Mouse (Mus musculus) hindbrain, embryonic 14.5 days (tissue): ENCODE data around the gene Zcchc24. TPM values are rescaled to one million over a fixed set of nuclear protein-coding genes. Genes with fewer than 3 reads are reported as not detected.
A peak's percentile ranks its signal among the peaks of the same experiment; 100 is the strongest.

Experiments
- ATAC-seq: fragments of 200-750 bp; cut with Nextera tagmentation; 2 replicates; pipeline ENCODE4 v1.8.0; 2017; ENCODE audit warnings: moderate number of reproducible peaks, mild to moderate bottlenecking, moderate TSS enrichment, moderate library complexity; ENCODE audit not compliant: low FRiP score
- DNase-seq: peaks from one replicate; pipeline ENCODE4 v3.0.0-alpha.2; 2015; ENCODE audit warnings: low spot score
- H3K27ac ChIP-seq: fragments of 300-500 bp; sonication (generic); 2 replicates; pipeline ENCODE4 v1.5.1; 2014; ENCODE audit warnings: mild to moderate bottlenecking, moderate library complexity
- H3K27me3 ChIP-seq: fragments of 300-500 bp; sonication (generic); 2 replicates; pipeline ENCODE4 v1.6.1; 2014; ENCODE audit warnings: mild to moderate bottlenecking, low read length, mixed read lengths; ENCODE audit not compliant: control insufficient read depth, insufficient read depth
- H3K36me3 ChIP-seq: fragments of 300-500 bp; sonication (generic); replicated peaks from 2 replicates; pipeline ENCODE4 v1.6.1; 2014; ENCODE audit not compliant: control insufficient read depth, insufficient read depth
- H3K4me1 ChIP-seq: fragments of 300-500 bp; sonication (generic); replicated peaks from 2 replicates; pipeline ENCODE4 v1.6.1; 2014; ENCODE audit warnings: antibody characterized with exemption, low read length, mixed read lengths; ENCODE audit not compliant: control insufficient read depth, insufficient read depth
- H3K4me2 ChIP-seq: fragments of 300-500 bp; sonication (generic); replicated peaks from 2 replicates; pipeline ENCODE4 v1.6.1; 2014; ENCODE audit warnings: mild to moderate bottlenecking, moderate library complexity
- H3K4me3 ChIP-seq: fragments of 300-500 bp; sonication (generic); replicated peaks from 2 replicates; pipeline ENCODE4 v1.5.1; 2014; ENCODE audit warnings: mild to moderate bottlenecking, low read length
- H3K9ac ChIP-seq: fragments of 300-500 bp; sonication (generic); 2 replicates; pipeline ENCODE4 v1.6.1; 2014
- H3K9me3 ChIP-seq: fragments of 300-500 bp; sonication (generic); 2 replicates; pipeline ENCODE4 v1.6.1; 2016; ENCODE audit warnings: low read length; ENCODE audit not compliant: control insufficient read depth
- WGBS: fragments of 180-500 bp; shearing (Covaris S2); extraction: QIAGEN DNeasy Blood & Tissue Kit; methylation state at CpG from one replicate; pipeline ENCODE4 v1.1.7; 2014; 5-methylcytosine and 5-hydroxymethylcytosine counted together
- polyA plus RNA-seq: library from polyadenylated mRNA; unstranded; fragments of >200 nt; fragmentation: Nextera tagmentation; extraction: Ambion mirVana; gene quantifications from 2 replicates; pipeline ENCODE4 v1.2.1, GENCODE M21; 2014

Gene Zcchc24
- polyA plus RNA-seq, 1 experiment from 2014 or later = 18.5 TPM

DNA sequence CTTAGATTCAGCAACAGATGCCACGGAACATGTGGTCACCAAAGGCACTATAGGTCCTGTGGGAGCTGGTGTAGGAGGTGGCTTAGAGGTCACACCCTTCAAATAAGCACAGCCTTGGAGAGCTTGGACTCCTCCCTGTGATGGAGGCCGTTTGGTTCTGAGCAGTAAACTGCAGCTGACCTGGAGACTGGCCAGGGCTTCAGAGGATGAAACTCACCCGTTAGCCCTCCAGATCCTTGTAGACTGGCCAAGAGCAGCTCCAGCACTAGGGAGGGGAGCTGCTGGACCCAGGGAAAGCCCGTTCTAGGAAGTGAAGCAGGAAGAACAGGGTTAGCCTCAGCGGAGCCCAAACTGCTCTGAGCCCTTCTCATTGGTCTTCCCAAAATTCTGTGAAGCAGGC lies 18.1 kb upstream of the Zcchc24 start:
- WGBS = 65% methylated on average over 5 of the region's 5 CpGs
- DNase-seq = no peak
- Histone ChIP-seq H3K36me3 (no peaks in the 10 kb centered on the region), H3K4me1 (no peaks in the 10 kb centered on the region), H3K9ac (no peak overlapping the region), H3K4me2 (no peak overlapping the region), H3K27ac (no peak overlapping the region), H3K9me3 (no peaks in the 10 kb centered on the region), H3K27me3 (no peaks in the 10 kb centered on the region), H3K4me3 (no peak overlapping the region)
- no peak for ATAC-seq

GRCm38 (mm10) chr14:25785210-25785609 lies 16.4 kb upstream of the Zcchc24 start:
- H3K4me1 ChIP-seq = no peaks in the 10 kb centered on the region
- 90% methylated on average over 4 of the region's 4 CpGs for WGBS
- ATAC-seq (no peak), DNase-seq (no peak)
- H3K9me3 ChIP-seq = no peaks in the 10 kb centered on the region
- no peak overlapping the region for H3K27ac ChIP-seq
- H3K36me3 ChIP-seq = no peaks in the 10 kb centered on the region
- no peaks in the 10 kb centered on the region for H3K27me3 ChIP-seq
- no peak overlapping the region for H3K4me3 ChIP-seq
- no peak overlapping the region for H3K9ac ChIP-seq
- no peak overlapping the region for H3K4me2 ChIP-seq

GRCm38 (mm10) chr14:25783220-25783619 lies 14.4 kb upstream of the Zcchc24 start:
- H3K4me3 ChIP-seq = no peak overlapping the region
- H3K4me2 ChIP-seq = no peak overlapping the region
- no peaks in the 10 kb centered on the region for H3K9me3 ChIP-seq
- H3K36me3 ChIP-seq = no peaks in the 10 kb centered on the region
- 62% methylated on average over 7 of the region's 7 CpGs for WGBS
- no peak overlapping the region for H3K9ac ChIP-seq
- no peak for ATAC-seq
- no peaks in the 10 kb centered on the region for H3K27me3 ChIP-seq
- H3K4me1 ChIP-seq = no peaks in the 10 kb centered on the region
- no peak overlapping the region for H3K27ac ChIP-seq
- DNase-seq = no peak

GRCm38 (mm10) chr14:25780601-25781000 lies 11.8 kb upstream of the Zcchc24 start:
- Histone ChIP-seq H3K27me3 (no peaks in the 10 kb centered on the region), H3K4me1 (no peaks in the 10 kb centered on the region), H3K27ac (no peak overlapping the region), H3K36me3 (no peaks in the 10 kb centered on the region), H3K4me2 (no peak overlapping the region), H3K9ac (no peak overlapping the region), H3K4me3 (no peak overlapping the region), H3K9me3 (no peaks in the 10 kb centered on the region)
- DNase-seq (no peak), ATAC-seq (no peak)
- 75% methylated on average over 11 of the region's 11 CpGs for WGBS

DNA sequence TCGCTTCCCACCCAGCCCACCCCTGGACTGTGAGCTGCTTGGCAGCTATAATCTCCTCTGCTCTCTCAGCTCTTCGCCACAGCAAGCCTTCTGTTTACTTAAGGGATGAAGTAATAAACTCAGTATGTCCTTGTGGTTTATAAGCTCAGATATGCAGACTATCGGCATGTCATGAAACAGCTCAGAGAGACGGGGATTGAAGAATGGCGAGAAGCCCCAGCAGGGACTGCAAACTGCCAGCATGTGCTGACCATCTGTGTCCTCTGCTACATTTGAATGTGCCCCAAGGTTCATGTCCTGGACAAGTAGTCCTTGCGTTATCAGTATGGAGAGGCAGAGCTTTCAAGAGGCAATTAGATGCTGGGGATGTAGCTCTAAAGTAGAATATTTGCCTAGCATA lies 7.5 kb upstream of the Zcchc24 start:
- Histone ChIP-seq H3K27me3 (no peaks in the 10 kb centered on the region), H3K36me3 (no peaks in the 10 kb centered on the region), H3K4me3 (no peak overlapping the region), H3K9ac (no peak overlapping the region), H3K4me1 (no peaks in the 10 kb centered on the region), H3K4me2 (no peak overlapping the region), H3K27ac (no peak overlapping the region), H3K9me3 (no peaks in the 10 kb centered on the region)
- ATAC-seq = no peak
- no peak for DNase-seq
- 76% methylated on average over 6 of the region's 6 CpGs for WGBS

- no peaks in the 10 kb centered on the region for H3K27me3 ChIP-seq
- no peak overlapping the region for H3K9ac ChIP-seq
- ATAC-seq (no peak), DNase-seq (no peak)
- H3K4me1 ChIP-seq = 0 out of 2 replicates have a peak, but pooled peaks cover 2% of the 10 kb centered on the region
- no peak overlapping the region for H3K27ac ChIP-seq
- H3K4me3 ChIP-seq = no peak overlapping the region
- H3K36me3 ChIP-seq = no peaks in the 10 kb centered on the region
- WGBS = 47% methylated on average over 5 of the region's 5 CpGs
- no peak overlapping the region for H3K4me2 ChIP-seq
- H3K9me3 ChIP-seq = no peaks in the 10 kb centered on the region
Observed at GRCm38 (mm10) chr14:25774100-25774499, 5.3 kb upstream of the Zcchc24 start.

- no peak overlapping the region for H3K4me2 ChIP-seq
- no peaks in the 10 kb centered on the region for H3K36me3 ChIP-seq
- DNase-seq (no peak), ATAC-seq (no peak)
- H3K4me3 ChIP-seq = no peak overlapping the region
- peaks cover 10% of the 10 kb centered on the region; the same call in 1 of the 2 replicates for H3K4me1 ChIP-seq
- H3K27ac ChIP-seq = no peak overlapping the region
- H3K27me3 ChIP-seq = no peaks in the 10 kb centered on the region
- WGBS = 68% methylated on average over 4 of the region's 4 CpGs
- H3K9me3 ChIP-seq = no peaks in the 10 kb centered on the region
- no peak overlapping the region for H3K9ac ChIP-seq
Observed at GRCm38 (mm10) chr14:25773039-25773438, 4.2 kb upstream of the Zcchc24 start.

- no peak for DNase-seq
- peak overlapping the region; percentile 99; the same call in 1 of the 2 replicates for H3K4me2 ChIP-seq
- H3K4me1 ChIP-seq = peaks cover 32% of the 10 kb centered on the region
- 23% methylated on average over 8 of the region's 8 CpGs for WGBS
- no peaks in the 10 kb centered on the region for H3K27me3 ChIP-seq
- no peaks in the 10 kb centered on the region for H3K36me3 ChIP-seq
- no peaks in the 10 kb centered on the region for H3K9me3 ChIP-seq
- no peak overlapping the region for H3K9ac ChIP-seq
- H3K27ac ChIP-seq = no peak overlapping the region
- ATAC-seq = no peak
- H3K4me3 ChIP-seq = peak overlapping the region; percentile 63; the same call in 1 of the 2 replicates
Observed at GRCm38 (mm10) chr14:25769626-25770306, 927 bp upstream of the Zcchc24 start.

GRCm38 (mm10) chr14:25768261-25768893 lies 462 bp downstream of the Zcchc24 start:
- no peaks in the 10 kb centered on the region for H3K9me3 ChIP-seq
- H3K4me1 ChIP-seq = peaks cover 32% of the 10 kb centered on the region
- H3K4me2 ChIP-seq = peak overlapping the region; percentile 99
- peak overlapping the region; percentile 63 for H3K4me3 ChIP-seq
- ATAC-seq (peak; percentile 31), DNase-seq (no peak)
- WGBS = under 1% methylated on average over 50 of the region's 50 CpGs
- no peaks in the 10 kb centered on the region for H3K36me3 ChIP-seq
- H3K27me3 ChIP-seq = no peaks in the 10 kb centered on the region
- peak overlapping the region; percentile 74 for H3K9ac ChIP-seq
- H3K27ac ChIP-seq = peak overlapping the region; percentile 69
